Mouse (Mus musculus): ENCODE measurements around the gene Dap3. TPM values are rescaled to one million over a fixed set of nuclear protein-coding genes. Genes with fewer than 3 reads are reported as not detected.
"Not testable (repeated sequence)": the region's sequence is repeated elsewhere in the genome, so short reads cannot be mapped to it uniquely, and the experiment has no call there.

The Dap3 gene
- 148 and 158 TPM in 2 replicates for polyA plus RNA-seq (2016; fragmentation: Nextera tagmentation; extraction: Ambion mirVana)

GRCm38 (mm10) chr3:88950576-88951326, at the start of gene Dap3, which contains the start of gene Ash1l:
Gene Dap3 (minus strand): TSS chr3:88951181.
Gene Ash1l (plus strand): TSS chr3:88950622.
- H3K4me1 ChIP-seq = peaks cover 26% of the 10 kb centered on the region
- no peaks in the 10 kb centered on the region for H3K36me3 ChIP-seq
- peak within 1 kb of the TSS; percentile 91 for H3K4me3 ChIP-seq
- WGBS = 1% methylated on average over 45 of the region's 64 CpGs
- H3K27me3 ChIP-seq (ENCODE audit: insufficient read depth, poor library complexity, severe bottlenecking) = no peaks in the 10 kb centered on the region
- H3K9me3 ChIP-seq = no peaks in the 10 kb centered on the region
- H3K27ac ChIP-seq = peak within 1 kb of the TSS; percentile 100
- peak; percentile 93 for DNase-seq (ENCODE audit: low spot score)

GRCm38 (mm10) chr3:88992793-88993192, 41.8 kb upstream of the Dap3 start:
- 74% methylated on average over 2 of the region's 2 CpGs for WGBS
- H3K4me3 ChIP-seq = no peak overlapping the region
- no peaks in the 10 kb centered on the region for H3K27me3 ChIP-seq (ENCODE audit: insufficient read depth, poor library complexity, severe bottlenecking)
- H3K9me3 ChIP-seq = no peaks in the 10 kb centered on the region
- no peak overlapping the region for H3K27ac ChIP-seq
- DNase-seq (ENCODE audit: low spot score) = no peak
- H3K4me1 ChIP-seq = no peaks in the 10 kb centered on the region; the same call in 1 of the 2 replicates
- H3K36me3 ChIP-seq = peaks cover 19% of the 10 kb centered on the region; the same call in 1 of the 2 replicates

- Histone ChIP-seq H3K36me3 (peaks cover 46% of the 10 kb centered on the region), H3K4me3 (no peak overlapping the region), H3K4me1 (no peaks in the 10 kb centered on the region), H3K9me3 (no peaks in the 10 kb centered on the region), H3K27ac (no peak overlapping the region), H3K27me3 (ENCODE audit: insufficient read depth, poor library complexity, severe bottlenecking) (no peaks in the 10 kb centered on the region)
- no peak for DNase-seq (ENCODE audit: low spot score)
- 85% methylated on average over 4 of the region's 4 CpGs for WGBS
These were observed 33.0 kb upstream of the Dap3 start for GRCm38 (mm10) chr3:88983921-88984381.

- H3K27me3 ChIP-seq (ENCODE audit: insufficient read depth, poor library complexity, severe bottlenecking) = no peaks in the 10 kb centered on the region
- H3K4me3 ChIP-seq = no peak overlapping the region
- peaks cover 48% of the 10 kb centered on the region for H3K36me3 ChIP-seq
- WGBS = 90% methylated on average over 8 of the region's 8 CpGs
- no peak for DNase-seq (ENCODE audit: low spot score)
- no peak overlapping the region for H3K27ac ChIP-seq
- H3K4me1 ChIP-seq = no peaks in the 10 kb centered on the region
- H3K9me3 ChIP-seq = no peaks in the 10 kb centered on the region
These were observed 30.4 kb upstream of the Dap3 start for GRCm38 (mm10) chr3:88981206-88982010.

- DNase-seq (ENCODE audit: low spot score) = no peak
- H3K36me3 ChIP-seq = peaks cover 16% of the 10 kb centered on the region
- H3K27me3 ChIP-seq (ENCODE audit: insufficient read depth, poor library complexity, severe bottlenecking) = no peaks in the 10 kb centered on the region
- 93% methylated on average over 2 of the region's 2 CpGs for WGBS
- H3K4me3 ChIP-seq = no peak overlapping the region
- H3K9me3 ChIP-seq = no peaks in the 10 kb centered on the region
- no peaks in the 10 kb centered on the region for H3K4me1 ChIP-seq
- no peak overlapping the region for H3K27ac ChIP-seq
These were observed 24.0 kb upstream of the Dap3 start for GRCm38 (mm10) chr3:88975012-88975411.

GRCm38 (mm10) chr3:88963211-88963610, 12.2 kb upstream of the Dap3 start:
- not testable (repeated sequence) for H3K4me3 ChIP-seq; H3K27ac ChIP-seq; DNase-seq (ENCODE audit: low spot score); H3K27me3 ChIP-seq (ENCODE audit: insufficient read depth, poor library complexity, severe bottlenecking); H3K4me1 ChIP-seq; H3K9me3 ChIP-seq
- H3K36me3 ChIP-seq = peaks cover 21% of the 10 kb centered on the region

GRCm38 (mm10) chr3:88953736-88954135, 2.8 kb upstream of the Dap3 start:
- no peaks in the 10 kb centered on the region for H3K9me3 ChIP-seq
- no peak for DNase-seq (ENCODE audit: low spot score)
- H3K4me1 ChIP-seq = peaks cover 20% of the 10 kb centered on the region
- H3K36me3 ChIP-seq = no peaks in the 10 kb centered on the region
- H3K27me3 ChIP-seq (ENCODE audit: insufficient read depth, poor library complexity, severe bottlenecking) = no peaks in the 10 kb centered on the region
- H3K4me3 ChIP-seq = no peak overlapping the region
- no peak overlapping the region for H3K27ac ChIP-seq

GRCm38 (mm10) chr3:88953246-88953645, 2.3 kb upstream of the Dap3 start:
- no peaks in the 10 kb centered on the region for H3K9me3 ChIP-seq
- H3K4me1 ChIP-seq = peaks cover 25% of the 10 kb centered on the region
- no peaks in the 10 kb centered on the region for H3K36me3 ChIP-seq
- no peak for DNase-seq (ENCODE audit: low spot score)
- H3K27me3 ChIP-seq (ENCODE audit: insufficient read depth, poor library complexity, severe bottlenecking) = no peaks in the 10 kb centered on the region
- 89% methylated on average over 4 of the region's 4 CpGs for WGBS
- no peak overlapping the region for H3K27ac ChIP-seq
- H3K4me3 ChIP-seq = no peak overlapping the region

- DNase-seq (ENCODE audit: low spot score) = no peak
- H3K27me3 ChIP-seq (ENCODE audit: insufficient read depth, poor library complexity, severe bottlenecking) = no peaks in the 10 kb centered on the region
- no peaks in the 10 kb centered on the region for H3K9me3 ChIP-seq
- peak overlapping the region; percentile 91 for H3K4me3 ChIP-seq
- 1% methylated on average over 5 of the region's 5 CpGs for WGBS
- H3K36me3 ChIP-seq = no peaks in the 10 kb centered on the region
- peak overlapping the region; percentile 100 for H3K27ac ChIP-seq
- H3K4me1 ChIP-seq = peaks cover 26% of the 10 kb centered on the region
These were observed 383 bp upstream of the Dap3 start for GRCm38 (mm10) chr3:88951327-88951800.

- DNase-seq (ENCODE audit: low spot score) = peak; percentile 96
- Histone ChIP-seq H3K27ac (peak overlapping the region; percentile 100), H3K4me1 (peaks cover 26% of the 10 kb centered on the region), H3K27me3 (ENCODE audit: insufficient read depth, poor library complexity, severe bottlenecking) (no peaks in the 10 kb centered on the region), H3K9me3 (no peaks in the 10 kb centered on the region), H3K4me3 (peak overlapping the region; percentile 91), H3K36me3 (no peaks in the 10 kb centered on the region)
- under 1% methylated on average over 54 of the region's 92 CpGs for WGBS
These were observed 1.0 kb downstream of the Dap3 start for GRCm38 (mm10) chr3:88949786-88950575.

- no peaks in the 10 kb centered on the region for H3K9me3 ChIP-seq
- WGBS = 93% methylated on average over 4 of the region's 4 CpGs
- H3K36me3 ChIP-seq = peaks cover 28% of the 10 kb centered on the region
- DNase-seq (ENCODE audit: low spot score) = no peak
- no peaks in the 10 kb centered on the region for H3K27me3 ChIP-seq (ENCODE audit: insufficient read depth, poor library complexity, severe bottlenecking)
- H3K27ac ChIP-seq = no peak overlapping the region
- H3K4me1 ChIP-seq = peaks cover 12% of the 10 kb centered on the region
- H3K4me3 ChIP-seq = no peak overlapping the region
These were observed 6.9 kb downstream of the Dap3 start for GRCm38 (mm10) chr3:88944109-88944508.

- no peak for DNase-seq (ENCODE audit: low spot score)
- WGBS = 90% methylated on average over 10 of the region's 10 CpGs
- peaks cover 44% of the 10 kb centered on the region for H3K36me3 ChIP-seq
These were observed 8.6 kb downstream of the Dap3 start for GRCm38 (mm10) chr3:88942316-88942880.

More at GRCm38 (mm10) chr3:88942316-88942880, 8.6 kb downstream of the Dap3 start:
- no peaks in the 10 kb centered on the region for H3K9me3 ChIP-seq
- H3K27me3 ChIP-seq (ENCODE audit: insufficient read depth, poor library complexity, severe bottlenecking) = no peaks in the 10 kb centered on the region
- H3K4me3 ChIP-seq = no peak overlapping the region
- no peak overlapping the region for H3K27ac ChIP-seq
- H3K4me1 ChIP-seq = no peaks in the 10 kb centered on the region
